Comparison of ENCODE assay signal across 8 mouse cellular contexts in the genomic region with DNA sequence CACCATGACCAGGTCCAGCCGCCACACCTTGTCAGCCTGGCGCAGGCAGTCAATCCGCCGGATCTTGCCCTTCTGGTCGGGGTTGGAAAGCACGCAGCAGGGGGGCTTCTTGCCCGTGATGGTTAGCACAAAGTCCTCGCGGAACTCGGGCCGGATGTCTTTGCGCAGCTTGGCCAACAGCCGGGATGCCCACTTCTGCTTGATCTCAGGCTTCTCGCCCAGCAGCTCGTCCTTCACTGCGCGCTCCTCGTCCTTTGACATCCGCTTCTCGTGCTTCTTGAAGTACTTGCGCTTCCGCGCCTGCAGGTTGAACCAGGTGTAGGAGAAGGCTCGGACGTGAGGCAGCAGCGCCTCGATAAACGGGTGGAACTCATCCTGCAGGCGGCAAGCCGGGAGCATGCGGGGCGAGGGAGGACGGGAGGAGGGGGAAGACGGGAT. TPM values are rescaled to one million over a fixed set of nuclear protein-coding genes. Genes with fewer than 3 reads are reported as not detected.
DNase-seq lines count a peak whose midpoint lies in the region; ATAC-seq and TF ChIP-seq lines count a peak whose summit lies in the region.

No protein-coding gene starts in this region.

- TF ChIP-seq EP300 in ES-Bruce4 (IDR thresholded peaks at IDR 0.05; ENCODE audit: insufficient read depth, low read depth, low read length), result no peak

- H3K27ac ChIP-seq in heart, embryonic 11.5 days (ENCODE audit: low read depth, low read length), result no peak overlapping the region
- H3K27ac ChIP-seq in ES-Bruce4 (ENCODE audit: insufficient read depth, low read length), result no peak overlapping the region
- no peak overlapping the region; the same call in 1 of the 2 replicates for H3K27ac ChIP-seq in embryonic facial prominence, embryonic 14.5 days (replicated peaks; ENCODE audit: low read depth, low read length)
- no peak overlapping the region for H3K27ac ChIP-seq in limb, embryonic 10.5 days
- H3K27ac ChIP-seq in olfactory bulb, adult 2 months (ENCODE audit: insufficient read depth, low read depth, low read length), result peak overlapping the region; percentile 4

- ATAC-seq in heart, embryonic 11.5 days (replicated peaks; ENCODE audit: insufficient number of reproducible peaks, low FRiP score, low TSS enrichment), result no peak
- no peak for ATAC-seq in embryonic facial prominence, embryonic 14.5 days (ENCODE audit: low read depth)

- H3K4me3 ChIP-seq in heart, embryonic 11.5 days (ENCODE audit: low read depth, low read length), result peak overlapping the region; percentile 16
- 0 out of 2 replicates have a peak overlapping the region, but pooled peaks have one; percentile 8 for H3K4me3 ChIP-seq in ES-Bruce4 (ENCODE audit: low read depth, low read length)
- H3K4me3 ChIP-seq in embryonic facial prominence, embryonic 14.5 days (ENCODE audit: low read depth, low read length), result peak overlapping the region; percentile 23
- H3K4me3 ChIP-seq in limb, embryonic 10.5 days, result peak overlapping the region; percentile 33
- H3K4me3 ChIP-seq in olfactory bulb, adult 2 months (ENCODE audit: insufficient read depth, low read depth, low read length), result peak overlapping the region; percentile 43

- WGBS in heart, embryonic 11.5 days (ENCODE audit: insufficient replicate concordance), result 3% methylated on average over 34 of the region's 34 CpGs
- WGBS in embryonic facial prominence, embryonic 14.5 days, result 14% methylated on average over 34 of the region's 34 CpGs
- under 1% methylated on average over 34 of the region's 34 CpGs for WGBS in limb, embryonic 10.5 days
- WGBS in olfactory bulb, adult 2 months, result 23% methylated on average over 34 of the region's 34 CpGs

- H3K9me3 ChIP-seq in heart, embryonic 11.5 days (replicated peaks; ENCODE audit: control insufficient read depth, low read length), result no peaks in the 10 kb centered on the region
- H3K9me3 ChIP-seq in ES-Bruce4 (replicated peaks; ENCODE audit: control insufficient read depth, insufficient read depth, low read length, poor library complexity, severe bottlenecking), result no peaks in the 10 kb centered on the region
- no peaks in the 10 kb centered on the region for H3K9me3 ChIP-seq in embryonic facial prominence, embryonic 14.5 days (ENCODE audit: control insufficient read depth, low read length)
- H3K9me3 ChIP-seq in limb, embryonic 10.5 days (replicated peaks), result no peaks in the 10 kb centered on the region

- no peak for TF ChIP-seq CTCF in ES-Bruce4 (IDR thresholded peaks at IDR 0.05; ENCODE audit: low read depth, low read length)
- no peak for TF ChIP-seq CTCF in olfactory bulb, adult 2 months (IDR thresholded peaks at IDR 0.05; ENCODE audit: insufficient read depth, low read depth, low read length)

- peaks cover 15% of the 10 kb centered on the region; the same call in 1 of the 2 replicates for H3K4me1 ChIP-seq in heart, embryonic 11.5 days (ENCODE audit: control insufficient read depth, insufficient read depth, low read length)
- peaks cover 5% of the 10 kb centered on the region for H3K4me1 ChIP-seq in ES-Bruce4 (ENCODE audit: control insufficient read depth, insufficient read depth, low read length)
- H3K4me1 ChIP-seq in embryonic facial prominence, embryonic 14.5 days (ENCODE audit: control insufficient read depth, insufficient read depth, low read length), result peaks cover 47% of the 10 kb centered on the region
- H3K4me1 ChIP-seq in limb, embryonic 10.5 days, result peaks cover 53% of the 10 kb centered on the region
- peaks cover 41% of the 10 kb centered on the region for H3K4me1 ChIP-seq in olfactory bulb, adult 2 months (ENCODE audit: control insufficient read depth, insufficient read depth, low read length)

- H3K9ac ChIP-seq in heart, embryonic 11.5 days (ENCODE audit: low read depth, low read length), result no peak overlapping the region
- H3K9ac ChIP-seq in ES-Bruce4 (ENCODE audit: low read depth, poor library complexity, severe bottlenecking), result no peak overlapping the region
- peak overlapping the region; percentile 36; the same call in 1 of the 2 replicates for H3K9ac ChIP-seq in embryonic facial prominence, embryonic 14.5 days (ENCODE audit: low read depth, low read length)

- H3K27me3 ChIP-seq in heart, embryonic 11.5 days (ENCODE audit: control insufficient read depth, insufficient read depth, low read length), result peaks cover 83% of the 10 kb centered on the region
- H3K27me3 ChIP-seq in ES-Bruce4 (ENCODE audit: control insufficient read depth, insufficient read depth, low read length, poor library complexity, severe bottlenecking), result peaks cover 32% of the 10 kb centered on the region
- H3K27me3 ChIP-seq in embryonic facial prominence, embryonic 14.5 days (replicated peaks; ENCODE audit: control insufficient read depth, insufficient read depth, low read length), result peaks cover 28% of the 10 kb centered on the region
- peaks cover 100% of the 10 kb centered on the region for H3K27me3 ChIP-seq in limb, embryonic 10.5 days (ENCODE audit: low read depth, poor library complexity, severe bottlenecking)

- DNase-seq in heart, postnatal 4 days, result no peak
- no peak for DNase-seq in embryonic facial prominence, embryonic 14.5 days (ENCODE audit: low spot score)
- DNase-seq in limb, embryonic 10.5 days (ENCODE audit: low spot score), result peak; percentile 64
- no peak for DNase-seq in yolk sac, embryonic 10.5 days (ENCODE audit: low spot score)
- no peak for DNase-seq in right cerebral cortex, postnatal 4 days

- no peaks in the 10 kb centered on the region for H3K36me3 ChIP-seq in heart, embryonic 11.5 days (ENCODE audit: control insufficient read depth, insufficient read depth, low read length)
- no peaks in the 10 kb centered on the region for H3K36me3 ChIP-seq in ES-Bruce4 (ENCODE audit: control insufficient read depth, insufficient read depth, low read length, poor library complexity, severe bottlenecking)
- H3K36me3 ChIP-seq in embryonic facial prominence, embryonic 14.5 days (ENCODE audit: control insufficient read depth, insufficient read depth, low read length), result peaks cover 45% of the 10 kb centered on the region
- no peaks in the 10 kb centered on the region for H3K36me3 ChIP-seq in limb, embryonic 10.5 days

- H3K4me2 ChIP-seq in heart, embryonic 11.5 days, result peak overlapping the region; percentile 39
- peak overlapping the region; percentile 60 for H3K4me2 ChIP-seq in embryonic facial prominence, embryonic 14.5 days (ENCODE audit: low read depth, low read length)

- TF ChIP-seq POLR2A in ES-Bruce4 (IDR thresholded peaks at IDR 0.05; ENCODE audit: insufficient read depth, low read length), result no peak
- no peak for TF ChIP-seq POLR2A in olfactory bulb, adult 2 months (IDR thresholded peaks at IDR 0.05; ENCODE audit: insufficient read depth, low read depth, low read length)

RNA-seq across cellular contexts. Expression of gene Nfix, which starts 28.2 kb away (rescaled TPM):
- 6.1 and 7.6 TPM in 2 replicates for polyA plus RNA-seq in heart, embryonic 11.5 days (2014; fragmentation: Nextera tagmentation; extraction: Ambion mirVana)
- 100 to 1,000 TPM; 189 to 211 TPM for total RNA-seq in heart, postnatal 4 days (2021)
- polyA plus RNA-seq in ES-Bruce4 (2011; ENCODE audit: insufficient read depth, insufficient read length, low read depth, missing spikeins), result 1.2 and 1.8 TPM in 2 replicates
- 64.0 and 67.4 TPM in 2 replicates for polyA plus RNA-seq in embryonic facial prominence, embryonic 14.5 days (2014; fragmentation: Nextera tagmentation; extraction: Ambion mirVana)
- 0.24 and 2.1 TPM in 2 replicates for polyA plus RNA-seq in limb, embryonic 10.5 days (2016; fragmentation: Nextera tagmentation; extraction: Ambion mirVana)
- not detected in 2 replicates for polyA plus RNA-seq in olfactory bulb, adult 2 months (2012; ENCODE audit: insufficient read depth, insufficient read length, low replicate concordance, missing spikeins)

RNA-seq across cellular contexts. Expression of gene G430095P16Rik, which starts 49.2 kb away (rescaled TPM):
- 3.4 and 5.4 TPM in 2 replicates for polyA plus RNA-seq in heart, embryonic 11.5 days (2014; fragmentation: Nextera tagmentation; extraction: Ambion mirVana)
- 1 to 10 TPM; 1.1 to 1.3 TPM for total RNA-seq in heart, postnatal 4 days (2021)
- polyA plus RNA-seq in ES-Bruce4 (2011; ENCODE audit: insufficient read depth, insufficient read length, low read depth, missing spikeins), result not detected in 2 replicates
- polyA plus RNA-seq in embryonic facial prominence, embryonic 14.5 days (2014; fragmentation: Nextera tagmentation; extraction: Ambion mirVana), result 2.0 and 2.7 TPM in 2 replicates
- 3.7 and 8.1 TPM in 2 replicates for polyA plus RNA-seq in limb, embryonic 10.5 days (2016; fragmentation: Nextera tagmentation; extraction: Ambion mirVana)
- polyA plus RNA-seq in olfactory bulb, adult 2 months (2012; ENCODE audit: insufficient read depth, insufficient read length, low replicate concordance, missing spikeins), result not detected in 2 replicates

RNA-seq across cellular contexts. Expression of gene Dand5, which starts 50.7 kb away (rescaled TPM):
- polyA plus RNA-seq in heart, embryonic 11.5 days (2014; fragmentation: Nextera tagmentation; extraction: Ambion mirVana), result 5.0 and 6.0 TPM in 2 replicates
- total RNA-seq in heart, postnatal 4 days (2021), result 1 to 10 TPM; 3.4 to 3.6 TPM
- polyA plus RNA-seq in ES-Bruce4 (2011; ENCODE audit: insufficient read depth, insufficient read length, low read depth, missing spikeins), result 2.5 and 3.1 TPM in 2 replicates
- 5.8 and 6.8 TPM in 2 replicates for polyA plus RNA-seq in embryonic facial prominence, embryonic 14.5 days (2014; fragmentation: Nextera tagmentation; extraction: Ambion mirVana)
- 1.9 and 2.7 TPM in 2 replicates for polyA plus RNA-seq in limb, embryonic 10.5 days (2016; fragmentation: Nextera tagmentation; extraction: Ambion mirVana)
- not detected in 2 replicates for polyA plus RNA-seq in olfactory bulb, adult 2 months (2012; ENCODE audit: insufficient read depth, insufficient read length, low replicate concordance, missing spikeins)

RNA-seq across cellular contexts. Expression of gene Gadd45gip1, which starts 59.4 kb away (rescaled TPM):
- polyA plus RNA-seq in heart, embryonic 11.5 days (2014; fragmentation: Nextera tagmentation; extraction: Ambion mirVana), result 51.5 and 52.2 TPM in 2 replicates
- 10 to 100 TPM; 24.2 to 26.2 TPM for total RNA-seq in heart, postnatal 4 days (2021)
- 19.5 and 20.5 TPM in 2 replicates for polyA plus RNA-seq in ES-Bruce4 (2011; ENCODE audit: insufficient read depth, insufficient read length, low read depth, missing spikeins)
- 41.3 and 41.5 TPM in 2 replicates for polyA plus RNA-seq in embryonic facial prominence, embryonic 14.5 days (2014; fragmentation: Nextera tagmentation; extraction: Ambion mirVana)
- polyA plus RNA-seq in limb, embryonic 10.5 days (2016; fragmentation: Nextera tagmentation; extraction: Ambion mirVana), result 51.7 and 54.4 TPM in 2 replicates
- polyA plus RNA-seq in olfactory bulb, adult 2 months (2012; ENCODE audit: insufficient read depth, insufficient read length, low replicate concordance, missing spikeins), result not detected in 2 replicates
